Mouse (Mus musculus): Measurements from ENCODE around the gene Tcte1.

Tcte1 gene

DNA sequence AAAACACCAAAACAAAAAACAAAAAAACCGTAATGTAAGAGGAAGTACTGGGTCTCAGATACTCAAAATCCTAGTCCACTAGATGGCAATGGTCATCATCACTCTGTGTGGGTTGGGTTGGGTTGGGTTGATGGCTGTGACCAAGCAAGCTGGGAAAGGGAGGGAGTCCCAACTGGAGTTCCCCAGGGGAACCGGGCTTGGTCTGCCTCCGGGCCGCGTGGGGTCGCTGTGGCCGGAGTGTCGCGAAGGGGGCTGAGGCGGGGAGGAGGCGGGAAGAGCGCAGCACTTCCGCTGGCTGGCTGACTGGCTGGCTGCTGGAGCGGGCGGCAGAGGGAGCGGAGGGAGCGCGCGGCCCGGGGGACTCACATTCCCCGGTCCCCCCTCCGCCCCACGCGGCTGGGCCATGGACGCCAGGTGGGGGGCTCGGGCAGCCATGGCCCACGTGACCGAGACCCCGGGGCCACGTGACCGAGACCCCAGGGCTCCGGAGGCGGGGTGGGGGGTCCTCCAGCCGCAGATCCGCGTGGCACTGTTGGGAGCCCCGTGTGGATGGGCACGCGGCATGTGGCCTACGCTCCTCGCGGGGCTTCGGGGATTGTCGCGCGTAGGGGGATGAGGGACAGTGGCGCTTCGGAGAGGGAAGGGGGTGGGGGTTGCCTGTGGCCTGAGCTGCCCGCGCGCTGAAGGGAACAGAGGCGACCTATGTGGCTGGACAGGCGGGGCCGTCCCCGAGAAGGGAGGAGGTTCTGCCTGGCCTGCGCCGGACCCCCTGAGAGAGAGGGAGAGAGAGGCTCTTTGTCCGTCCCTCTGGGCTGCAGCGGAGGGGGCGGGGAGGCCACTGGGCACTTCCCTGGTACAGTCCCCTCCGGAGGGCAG, 40.7 kb downstream of the Tcte1 start, which contains the start of gene Slc35b2:
TSS of gene Slc35b2 (plus strand) at position 220 of the 876 bp plus-strand sequence.
- peak; percentile 39; the same call in 1 of the 2 replicates for TF ChIP-seq GATA4 (IDR thresholded peaks at IDR 0.05; ENCODE audit: insufficient replicate concordance, low read length)

DNA sequence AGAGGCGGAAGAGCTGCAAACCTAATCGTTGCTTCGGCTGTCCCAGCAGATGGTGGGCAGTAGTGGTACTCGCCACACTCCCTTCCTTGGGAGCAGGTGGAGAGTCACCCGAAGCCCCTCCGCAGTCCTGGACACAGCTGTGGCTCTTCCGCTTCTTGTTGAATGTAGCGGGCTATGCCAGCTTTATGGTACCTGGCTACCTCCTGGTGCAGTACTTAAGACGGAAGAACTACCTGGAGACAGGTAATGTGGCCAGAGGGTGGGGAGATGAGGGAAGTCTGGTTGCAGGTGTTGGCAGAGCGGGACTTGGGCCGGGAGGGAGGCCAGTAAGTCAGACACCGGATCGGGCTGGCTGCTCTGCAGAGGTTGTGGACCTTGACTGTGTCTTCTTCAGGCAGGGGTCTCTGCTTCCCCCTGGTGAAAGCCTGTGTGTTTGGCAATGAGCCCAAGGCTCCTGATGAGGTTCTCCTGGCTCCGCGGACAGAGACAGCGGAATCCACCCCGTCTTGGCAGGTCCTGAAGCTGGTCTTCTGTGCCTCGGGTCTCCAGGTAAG, 41.4 kb downstream of the Tcte1 start:
- no peak for TF ChIP-seq GATA4 (IDR thresholded peaks at IDR 0.05; ENCODE audit: insufficient replicate concordance, low read length)

DNA sequence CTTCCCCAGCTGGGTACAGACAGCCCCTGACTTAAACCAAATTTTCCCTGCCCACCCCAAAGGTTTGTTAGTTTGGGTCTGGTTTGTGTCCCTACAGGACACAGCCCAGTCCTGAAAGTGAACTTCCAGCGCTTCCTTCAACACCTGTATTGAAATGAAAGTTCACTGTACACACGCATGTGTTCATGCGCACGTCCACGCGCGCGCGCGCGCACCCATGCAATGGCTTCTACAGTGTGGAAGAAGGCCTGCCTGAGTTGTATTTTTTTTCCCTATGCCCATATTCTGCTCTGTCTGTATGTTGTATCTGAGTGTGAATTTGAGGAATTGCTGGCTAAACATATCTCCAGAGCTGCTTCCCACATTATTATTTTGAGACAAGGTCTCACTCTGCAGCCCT, 41.9 kb downstream of the Tcte1 start:
- TF ChIP-seq GATA4 (IDR thresholded peaks at IDR 0.05; ENCODE audit: insufficient replicate concordance, low read length): no peak

DNA sequence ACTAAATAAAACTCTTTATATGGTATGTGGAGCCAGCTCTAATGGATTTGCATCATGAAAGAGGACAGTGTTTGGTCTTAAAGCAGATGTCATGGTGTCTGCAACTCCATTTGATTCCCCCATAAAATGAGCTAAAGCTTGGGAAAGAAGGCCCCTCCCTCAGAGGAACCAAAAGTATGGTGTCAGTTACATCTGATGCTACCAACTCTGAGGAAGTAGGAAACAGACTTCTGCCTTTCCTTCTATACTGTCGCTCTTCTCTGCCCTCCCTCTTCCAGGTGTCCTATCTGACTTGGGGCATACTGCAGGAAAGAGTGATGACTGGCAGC, 42.8 kb downstream of the Tcte1 start:
- no peak for TF ChIP-seq GATA4 (IDR thresholded peaks at IDR 0.05; ENCODE audit: insufficient replicate concordance, low read length)

DNA sequence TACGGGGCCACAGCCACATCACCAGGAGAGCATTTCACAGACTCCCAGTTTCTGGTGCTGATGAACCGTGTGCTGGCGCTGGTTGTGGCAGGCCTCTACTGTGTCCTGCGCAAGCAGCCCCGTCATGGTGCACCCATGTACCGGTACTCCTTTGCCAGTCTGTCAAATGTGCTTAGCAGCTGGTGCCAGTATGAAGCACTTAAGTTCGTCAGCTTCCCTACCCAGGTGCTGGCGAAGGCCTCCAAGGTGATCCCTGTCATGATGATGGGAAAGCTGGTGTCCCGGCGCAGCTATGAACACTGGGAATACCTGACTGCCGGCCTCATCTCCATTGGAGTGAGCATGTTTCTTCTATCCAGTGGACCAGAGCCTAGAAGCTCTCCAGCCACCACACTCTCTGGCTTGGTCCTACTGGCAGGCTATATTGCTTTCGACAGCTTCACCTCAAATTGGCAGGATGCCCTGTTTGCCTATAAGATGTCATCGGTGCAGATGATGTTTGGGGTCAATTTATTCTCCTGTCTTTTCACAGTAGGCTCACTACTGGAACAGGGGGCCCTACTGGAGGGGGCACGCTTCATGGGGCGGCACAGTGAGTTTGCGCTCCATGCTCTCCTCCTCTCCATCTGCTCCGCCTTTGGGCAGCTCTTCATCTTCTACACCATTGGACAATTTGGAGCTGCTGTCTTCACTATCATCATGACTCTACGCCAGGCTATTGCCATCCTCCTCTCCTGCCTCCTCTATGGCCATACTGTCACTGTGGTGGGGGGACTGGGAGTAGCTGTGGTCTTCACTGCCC, 43.3 kb downstream of the Tcte1 start:
- TF ChIP-seq GATA4 (IDR thresholded peaks at IDR 0.05; ENCODE audit: insufficient replicate concordance, low read length): no peak

DNA sequence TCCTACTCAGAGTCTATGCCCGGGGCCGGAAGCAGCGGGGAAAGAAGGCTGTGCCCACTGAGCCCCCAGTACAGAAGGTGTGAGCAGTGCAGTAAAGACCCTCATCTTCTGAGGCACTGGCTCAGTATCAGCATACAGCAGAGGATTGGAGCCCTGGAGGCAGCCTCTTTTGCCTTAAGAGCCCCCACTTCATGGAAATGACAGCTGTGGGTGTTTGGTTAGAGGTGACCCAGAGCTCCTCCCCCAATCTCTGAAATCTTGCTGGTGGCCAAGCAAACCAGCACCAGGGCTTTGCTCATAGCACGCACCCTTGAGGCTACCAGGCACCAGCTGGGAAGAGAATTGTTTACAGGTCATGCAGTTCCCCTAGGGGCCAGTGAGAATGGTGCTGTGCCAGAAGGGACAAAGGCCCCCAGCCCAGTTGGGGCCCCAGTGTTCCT, 43.9 kb downstream of the Tcte1 start:
- no peak for TF ChIP-seq GATA4 (IDR thresholded peaks at IDR 0.05; ENCODE audit: insufficient replicate concordance, low read length)

DNA sequence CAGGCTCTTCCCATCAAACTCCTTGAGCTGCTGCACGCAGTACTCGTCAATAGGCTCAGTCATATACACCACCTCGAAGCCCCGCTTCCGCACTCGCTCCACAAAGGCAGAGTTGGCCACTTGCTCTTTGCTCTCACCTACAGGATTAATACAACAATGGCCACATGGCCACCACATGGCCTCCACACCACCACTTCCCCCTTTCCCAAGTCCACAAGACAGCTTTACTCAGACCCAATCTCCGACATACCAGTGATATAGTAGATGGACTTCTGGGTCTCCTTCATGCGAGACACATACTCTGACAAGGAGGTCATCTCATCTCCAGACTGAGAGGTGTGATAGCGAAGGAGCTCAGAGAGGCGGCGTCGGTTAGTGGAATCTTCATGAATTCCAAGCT, 45.8 kb downstream of the Tcte1 start:
- TF ChIP-seq GATA4 (IDR thresholded peaks at IDR 0.05; ENCODE audit: insufficient replicate concordance, low read length): no peak

DNA sequence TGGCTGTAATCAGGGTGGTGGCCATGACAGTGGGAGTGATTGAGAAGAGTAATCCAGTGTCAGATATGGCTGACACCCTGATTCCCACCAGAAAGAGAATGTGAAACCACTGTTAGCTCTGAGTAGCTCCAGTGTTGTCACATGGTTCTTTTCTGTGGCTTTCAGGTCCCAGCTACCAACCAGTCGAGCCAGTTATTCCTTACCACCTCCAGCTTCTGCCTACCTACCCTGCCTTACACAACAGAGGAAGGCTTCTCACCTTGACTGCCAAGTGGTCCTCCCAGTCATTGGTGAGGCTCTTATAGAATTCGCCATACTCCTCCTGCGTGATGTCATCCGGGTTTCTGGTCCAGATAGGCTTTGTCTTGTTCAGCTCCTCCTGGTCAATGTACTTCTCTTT, 46.8 kb downstream of the Tcte1 start:
- TF ChIP-seq GATA4 (IDR thresholded peaks at IDR 0.05; ENCODE audit: insufficient replicate concordance, low read length): no peak

DNA sequence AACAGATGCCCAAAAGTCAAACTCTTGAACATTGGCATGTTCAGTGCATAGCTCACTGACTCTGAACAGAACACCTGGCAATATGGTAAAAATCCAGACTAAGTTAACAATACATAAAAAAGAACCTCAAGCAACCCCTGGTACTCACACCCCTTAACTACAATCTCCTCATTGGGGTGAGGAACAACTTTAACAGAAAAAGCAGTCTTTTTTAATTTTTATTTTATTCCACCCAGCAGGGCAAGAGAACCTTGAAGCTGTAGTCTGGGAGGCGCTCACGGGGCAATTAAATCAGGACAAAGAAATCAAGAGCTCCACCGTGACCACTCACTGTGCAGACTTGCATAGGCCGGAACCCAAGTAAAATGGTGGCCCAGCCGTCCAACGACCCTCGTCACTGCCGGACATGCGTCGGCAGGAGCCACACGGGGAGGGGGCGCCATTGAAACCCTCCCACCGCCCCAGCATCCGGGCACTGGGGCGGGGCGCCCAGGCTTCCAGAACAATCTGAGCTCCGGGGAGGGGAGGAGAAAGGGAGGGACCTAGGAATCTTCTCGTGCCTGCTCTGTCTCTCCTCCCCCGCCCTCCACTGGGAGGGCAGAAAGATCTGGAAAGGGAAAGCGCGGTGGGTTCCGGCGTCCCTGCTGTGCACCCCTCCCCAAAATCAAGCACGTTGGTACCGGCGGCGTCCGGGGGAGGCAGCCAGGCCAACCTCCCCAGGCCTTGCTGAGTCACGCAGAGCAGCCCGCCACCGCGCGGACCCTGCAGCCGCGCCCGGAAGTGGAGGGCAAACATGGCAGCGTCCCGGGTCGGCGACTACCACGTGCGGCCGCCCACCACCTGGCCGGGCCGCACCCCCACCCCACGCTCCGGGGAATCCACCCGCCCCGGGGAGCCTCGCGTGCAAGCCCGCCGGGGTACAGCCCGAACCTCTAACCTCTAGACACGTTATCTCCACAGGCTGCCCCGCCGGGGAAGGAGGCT, 49.2 kb downstream of the Tcte1 start:
- TF ChIP-seq GATA4 (IDR thresholded peaks at IDR 0.05; ENCODE audit: insufficient replicate concordance, low read length): no peak

DNA sequence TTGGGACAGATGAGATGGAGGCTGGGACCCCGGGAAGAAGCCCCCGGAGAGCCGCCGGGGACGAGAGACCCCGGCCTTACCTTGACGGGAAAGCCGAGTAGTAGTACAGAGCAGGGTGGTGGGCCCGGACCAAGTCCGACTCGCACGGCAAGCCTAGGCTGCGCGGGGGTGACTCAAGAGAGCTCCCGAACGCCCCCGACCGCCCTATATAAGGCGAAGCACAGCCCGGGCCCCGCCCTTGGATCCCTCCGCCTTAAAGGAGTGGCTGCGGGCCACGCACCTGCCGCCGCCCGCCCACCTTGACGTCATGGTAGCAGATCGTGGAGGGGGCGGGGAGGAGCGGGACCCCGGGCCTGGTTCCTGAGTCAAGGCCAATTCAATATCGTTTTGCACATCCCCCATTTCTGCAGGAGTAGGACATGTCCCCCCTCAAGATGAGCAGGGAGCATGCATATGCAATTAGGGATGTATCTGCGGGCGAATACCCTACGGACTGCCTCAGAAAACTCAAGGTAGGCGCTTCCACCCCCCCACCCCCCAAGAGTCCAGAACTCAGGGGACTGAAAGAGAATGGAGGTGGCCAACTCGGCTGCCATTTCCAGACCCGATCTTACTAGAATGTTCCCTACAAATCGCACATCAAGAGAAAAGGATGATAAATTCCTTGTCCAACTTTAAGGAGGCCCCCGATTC, 50.0 kb downstream of the Tcte1 start, which contains the start of gene Hsp90ab1:
TSS of gene Hsp90ab1 (minus strand) at position 185 of the 693 bp plus-strand sequence.
- no peak; the same call in 1 of the 2 replicates for TF ChIP-seq GATA4 (IDR thresholded peaks at IDR 0.05; ENCODE audit: insufficient replicate concordance, low read length)

DNA sequence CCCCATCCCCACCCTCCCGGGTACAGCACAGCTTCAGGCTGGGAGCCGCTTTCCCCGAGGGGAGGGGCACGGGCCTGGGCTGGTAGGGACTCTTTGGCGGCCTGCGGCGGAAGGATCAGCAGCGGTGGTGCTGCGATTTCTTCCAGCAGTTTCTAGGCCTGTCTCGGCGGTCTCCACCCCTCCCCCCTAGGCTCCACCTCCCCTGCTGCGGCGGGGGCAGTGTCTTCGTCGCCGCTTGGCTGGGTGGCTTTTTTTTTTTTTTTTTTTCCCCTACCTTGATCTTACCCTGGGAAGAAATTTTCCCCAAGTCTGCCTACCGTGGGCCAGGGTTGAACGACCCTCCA, 50.5 kb downstream of the Tcte1 start:
- no peak for TF ChIP-seq GATA4 (IDR thresholded peaks at IDR 0.05; ENCODE audit: insufficient replicate concordance, low read length)

DNA sequence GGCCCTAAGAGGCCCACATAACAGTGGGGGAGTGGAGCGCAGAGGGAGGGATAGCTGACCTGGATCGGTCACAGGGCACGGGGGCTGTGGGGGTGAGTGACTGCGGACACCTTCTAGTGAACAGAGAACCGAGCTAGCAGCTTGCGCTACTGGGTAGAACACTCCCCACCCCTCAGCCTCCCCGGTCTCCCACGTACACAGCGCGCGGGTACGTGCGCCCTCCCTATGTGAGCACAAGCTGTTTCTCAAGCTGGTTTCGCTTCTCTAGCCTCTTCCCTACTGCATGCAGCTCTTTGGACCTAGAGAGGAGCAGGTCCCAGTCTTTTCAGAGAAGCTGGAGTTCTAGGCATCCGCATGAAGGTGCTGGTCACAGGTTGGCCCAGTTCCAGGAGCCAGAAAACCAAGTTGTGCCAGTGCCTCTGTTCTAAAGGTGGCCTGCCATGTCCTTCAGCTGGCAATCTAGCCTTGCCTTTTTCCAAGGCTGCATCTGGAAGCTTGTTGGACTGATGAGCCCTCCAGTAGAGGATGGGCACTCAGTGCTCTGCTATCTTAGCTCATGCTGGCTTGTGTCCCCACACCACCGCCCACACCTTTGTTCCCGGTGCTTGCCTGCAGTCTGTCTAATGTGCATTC, 51.0 kb downstream of the Tcte1 start:
- no peak for TF ChIP-seq GATA4 (IDR thresholded peaks at IDR 0.05; ENCODE audit: insufficient replicate concordance, low read length)

DNA sequence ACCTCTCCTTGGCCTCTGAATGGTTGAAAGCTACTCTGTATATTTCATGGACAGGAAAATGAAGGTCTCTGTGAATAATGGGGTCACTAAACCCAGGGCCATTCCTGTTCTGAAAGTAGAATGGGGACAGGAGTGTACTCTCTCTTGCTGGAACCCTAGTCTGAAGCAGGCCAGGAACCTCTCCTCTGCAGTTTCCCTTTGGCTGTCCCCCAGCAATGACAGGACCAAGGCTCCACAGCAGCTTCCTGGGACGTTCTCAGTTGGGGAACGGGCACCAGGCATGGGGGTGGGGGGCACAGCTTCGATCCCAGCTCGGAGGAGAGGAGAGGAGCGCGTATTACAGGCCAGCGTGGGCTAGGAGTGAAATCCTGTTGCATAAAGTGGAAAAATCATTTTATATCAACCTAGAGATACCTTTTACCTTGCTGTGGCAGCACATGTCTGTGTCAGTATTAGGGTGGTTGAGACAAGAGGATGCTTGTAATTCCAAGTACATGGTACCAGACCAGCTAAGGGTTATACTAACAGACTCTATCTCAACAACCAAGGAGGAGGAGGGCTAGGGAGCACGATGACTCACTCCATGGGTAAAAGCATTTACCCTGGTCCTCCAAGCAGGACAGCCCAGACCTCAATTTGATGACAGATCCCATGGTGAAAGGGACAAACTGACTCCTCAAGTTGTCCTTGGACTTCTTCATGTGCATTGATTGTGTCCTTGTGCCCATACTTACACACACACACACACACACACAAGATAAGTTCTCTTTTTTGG, 52.1 kb downstream of the Tcte1 start:
- no peak for TF ChIP-seq GATA4 (IDR thresholded peaks at IDR 0.05; ENCODE audit: insufficient replicate concordance, low read length)

Measured in liver, adult (tissue).